In the genomic region with DNA sequence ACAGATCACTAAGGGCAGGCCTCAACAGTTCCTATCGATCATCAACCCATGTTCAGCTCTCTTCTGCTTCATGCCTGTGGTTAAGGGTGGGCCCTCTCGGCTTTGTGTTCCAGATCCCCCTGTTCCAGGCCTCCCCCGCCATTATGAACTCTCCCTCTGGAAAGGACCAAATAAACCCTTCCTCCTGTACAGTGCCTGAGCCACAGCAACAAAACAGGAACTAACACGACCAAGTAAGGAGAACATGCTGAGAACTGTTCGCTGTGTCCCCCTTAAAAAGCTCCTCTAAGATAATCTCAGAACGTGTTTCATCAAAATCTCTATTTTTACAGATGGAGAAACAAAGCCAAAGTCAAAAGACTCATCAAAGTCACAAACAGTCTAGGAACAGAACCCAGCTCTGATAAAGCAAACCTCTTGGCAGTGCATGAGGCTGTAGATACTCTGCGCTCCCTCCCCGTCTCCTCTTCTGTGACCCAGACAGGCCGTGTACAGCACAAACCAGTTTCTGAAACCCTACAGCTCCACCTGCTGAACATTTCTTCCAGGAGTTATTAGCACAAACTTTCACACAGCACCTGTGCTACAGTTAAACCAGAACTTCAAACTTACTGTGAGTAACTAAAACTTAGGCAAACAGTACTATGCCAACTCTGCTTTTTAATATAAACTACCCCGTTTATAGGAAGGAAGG, we compare ENCODE assay signal across 7 mouse cellular contexts. TPM values are rescaled to one million over a fixed set of nuclear protein-coding genes. Genes with fewer than 3 reads are reported as not detected.
DNase-seq lines count a peak whose midpoint lies in the region; ATAC-seq and TF ChIP-seq lines count a peak whose summit lies in the region.

No protein-coding gene starts in this region.

- 0 out of 2 replicates have a peak overlapping the region, but pooled peaks have one; percentile 14 for H3K4me2 ChIP-seq in liver, embryonic 11.5 days

- intact Hi-C loops in left cerebral cortex, adult 2 months (cut with DNase I) = no loop called here
- intact Hi-C loops in left cerebral cortex, postnatal 10 days (cut with DNase I) = no loop called here

- H3K4me3 ChIP-seq in left cerebral cortex, adult 2 months = no peak overlapping the region
- H3K4me3 ChIP-seq in embryonic facial prominence, embryonic 10.5 days = no peak overlapping the region
- H3K4me3 ChIP-seq in liver, embryonic 11.5 days (ENCODE audit: low read depth, low read length) = no peak overlapping the region

- peaks cover 39% of the 10 kb centered on the region for H3K4me1 ChIP-seq in embryonic facial prominence, embryonic 10.5 days
- no peaks in the 10 kb centered on the region for H3K4me1 ChIP-seq in liver, embryonic 11.5 days (replicated peaks; ENCODE audit: control insufficient read depth, insufficient read depth, low read length)

- H3K9me3 ChIP-seq in embryonic facial prominence, embryonic 10.5 days = no peaks in the 10 kb centered on the region
- no peaks in the 10 kb centered on the region for H3K9me3 ChIP-seq in liver, embryonic 11.5 days (ENCODE audit: control insufficient read depth, low read length)

- H3K27ac ChIP-seq in left cerebral cortex, adult 2 months = peak overlapping the region; percentile 69; the same call in 1 of the 2 replicates
- 0 out of 2 replicates have a peak overlapping the region, but pooled peaks have one; percentile 4 for H3K27ac ChIP-seq in embryonic facial prominence, embryonic 10.5 days (replicated peaks)
- no peak overlapping the region for H3K27ac ChIP-seq in liver, embryonic 11.5 days (ENCODE audit: low read depth, low read length)

- H3K27me3 ChIP-seq in embryonic facial prominence, embryonic 10.5 days (replicated peaks; ENCODE audit: low read depth, poor library complexity, severe bottlenecking) = no peaks in the 10 kb centered on the region
- no peaks in the 10 kb centered on the region for H3K27me3 ChIP-seq in liver, embryonic 11.5 days (replicated peaks; ENCODE audit: control insufficient read depth, insufficient read depth, low read length)

- 76% methylated on average over 10 of the region's 10 CpGs for WGBS in embryonic facial prominence, embryonic 10.5 days
- WGBS in liver, embryonic 11.5 days = 53% methylated on average over 10 of the region's 10 CpGs

- peaks cover 27% of the 10 kb centered on the region for H3K36me3 ChIP-seq in embryonic facial prominence, embryonic 10.5 days (replicated peaks)
- peaks cover 3% of the 10 kb centered on the region; the same call in 1 of the 2 replicates for H3K36me3 ChIP-seq in liver, embryonic 11.5 days (ENCODE audit: control insufficient read depth, insufficient read depth, low read length)

- ATAC-seq in liver, embryonic 11.5 days (replicated peaks; ENCODE audit: low FRiP score) = peak; percentile 58

- no peak overlapping the region for H3K9ac ChIP-seq in liver, embryonic 11.5 days (ENCODE audit: low read depth, low read length)

- TF ChIP-seq CTCF in left cerebral cortex, adult 2 months (IDR thresholded peaks at IDR 0.05) = peak; percentile 19

- no peak for DNase-seq in left cerebral cortex, adult 2 months (ENCODE audit: extremely low spot score in 1 of 2, low spot score in 2 of 2)
- no peak for DNase-seq in left cerebral cortex, adult 9 months (ENCODE audit: low spot score in 2 of 2)
- no peak for DNase-seq in embryonic facial prominence, embryonic 10.5 days (ENCODE audit: low spot score)
- no peak for DNase-seq in liver, embryonic 11.5 days (ENCODE audit: low spot score)
- DNase-seq in thymus, postnatal 10 days (ENCODE audit: low spot score in 2 of 2) = peak; percentile 12 to 32
- DNase-seq in layer of hippocampus, adult 11-12 months (ENCODE audit: low spot score) = no peak
- DNase-seq in left cerebral cortex, postnatal 10 days (ENCODE audit: extremely low spot score in 1 of 2, low spot score in 2 of 2) = no peak

RNA-seq across cellular contexts. Expression of gene Dtnbp1, which starts 49.4 kb away (rescaled TPM):
- 10 to 100 TPM; 90.1 to 93.8 TPM for total RNA-seq in left cerebral cortex, adult 2 months (2021)
- 85.8 and 86.3 TPM in 2 replicates for polyA plus RNA-seq in embryonic facial prominence, embryonic 10.5 days (2016; fragmentation: Nextera tagmentation; extraction: Ambion mirVana)
- polyA plus RNA-seq in liver, embryonic 11.5 days (2014; fragmentation: Nextera tagmentation; extraction: Ambion mirVana) = 41.5 and 42.3 TPM in 2 replicates
- total RNA-seq in left cerebral cortex, postnatal 10 days (2021) = 10 to 100 TPM; 78.4 to 80.9 TPM

Comparison
In these comparisons a context has a peak if more than half of its experiments do, and no peak if none do; other contexts are left out.
1. DNase-seq: peak in thymus, postnatal 10 days (2 of 2); none in left cerebral cortex, adult 2 months (0 of 2), left cerebral cortex, adult 9 months (0 of 2), embryonic facial prominence, embryonic 10.5 days (single experiment), liver, embryonic 11.5 days (single experiment), layer of hippocampus, adult 11-12 months (single experiment) and left cerebral cortex, postnatal 10 days (0 of 2).